Mouse (Mus musculus): ENCODE data around the gene Zer1.

Zer1 gene

GRCm38 (mm10) chr2:30051992-30052761, 72.2 kb downstream of the Zer1 start:
- DNase-seq (ENCODE audit: low read depth, low spot score): peak; percentile 60

- no peak for DNase-seq (ENCODE audit: low read depth, low spot score)
These were observed 74.6 kb downstream of the Zer1 start for GRCm38 (mm10) chr2:30049831-30050230.

- DNase-seq (ENCODE audit: low read depth, low spot score): peak; percentile 99
These were observed 75.5 kb downstream of the Zer1 start, which contains the start of gene Wdr34 for GRCm38 (mm10) chr2:30048699-30049388. Gene Wdr34, minus strand, starts transcription at chr2:30048881.

GRCm38 (mm10) chr2:30048101-30048501, 76.3 kb downstream of the Zer1 start:
- peak; percentile 27 for DNase-seq (ENCODE audit: low read depth, low spot score)
